Mouse (Mus musculus) MEL (cell line): ENCODE results near the gene Mpzl3.

Source experiments
- CHD1 ChIP-seq: IDR thresholded peaks from 2 replicates; pipeline ENCODE4 v1.6.1; 2012; ENCODE audit warnings: low read depth, mild to moderate bottlenecking, inconsistent platforms, low read length, improper control_type of control experiment
- EP300 ChIP-seq, 2 experiments: IDR thresholded peaks; 2 replicates each; pipeline ENCODE4 v1.6.1; 2011; ENCODE audit warnings: improper control_type of control experiment in 2 of 2, low read length in 2 of 2, low read depth in 1 of 2, mild to moderate bottlenecking in 1 of 2
- UBTF ChIP-seq: IDR thresholded peaks from 2 replicates; pipeline ENCODE4 v1.6.1; 2012; ENCODE audit warnings: low read depth, mild to moderate bottlenecking, inconsistent platforms, low read length, improper control_type of control experiment, moderate library complexity, borderline replicate concordance; ENCODE audit not compliant: insufficient read depth

- TF ChIP-seq EP300 (IDR thresholded peaks at IDR 0.05; ENCODE audit: low read depth in 1 of 2, low read length in 2 of 2) (no peak), UBTF (no peak), CHD1 (no peak)
Measured at GRCm38 (mm10) chr9:45062677-45063076, 7.7 kb downstream of the Mpzl3 start.
